Mouse (Mus musculus) ES-Bruce4 (cell line): ENCODE data around the gene Pgam5.

Experiments
- CTCF ChIP-seq: IDR thresholded peaks from one replicate; pipeline ENCODE4 v1.8.1; 2011; ENCODE audit warnings: low read depth, low read length
- EP300 ChIP-seq: IDR thresholded peaks from 2 replicates; pipeline ENCODE4 v1.6.1; 2011; ENCODE audit warnings: low read depth, low read length; ENCODE audit not compliant: insufficient read depth

DNA sequence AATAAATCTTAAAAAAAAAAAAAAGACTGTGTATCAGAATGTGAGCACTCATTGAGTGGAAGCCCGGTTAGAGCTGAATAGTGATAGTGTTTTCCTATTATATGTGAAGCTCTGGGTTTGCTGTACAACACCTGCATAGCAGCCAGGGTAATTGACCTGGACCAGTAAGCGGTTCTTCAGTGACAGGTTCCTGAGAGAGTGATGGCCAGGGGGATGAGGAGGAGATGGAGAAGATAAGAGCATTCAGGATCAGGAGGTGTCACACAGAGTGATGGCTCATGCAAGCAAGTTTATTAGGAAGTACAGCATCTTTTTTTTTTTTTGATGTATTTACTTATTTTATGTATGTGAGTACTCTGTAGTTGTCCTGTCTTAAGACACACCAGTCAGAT, 17.4 kb upstream of the Pgam5 start:
- TF ChIP-seq CTCF = no peak
- no peak for TF ChIP-seq EP300
